Mouse (Mus musculus) limb, embryonic 13.5 days (tissue): Measurements from ENCODE around the gene Olfr536. TPM values are rescaled to one million over a fixed set of nuclear protein-coding genes. Genes with fewer than 3 reads are reported as not detected.
"Not testable (repeated sequence)": the region's sequence is repeated elsewhere in the genome, so short reads cannot be mapped to it uniquely, and the experiment has no call there.

ENCODE experiments used
- ATAC-seq: fragments of 200-750 bp; cut with Nextera tagmentation; 2 replicates; pipeline ENCODE4 v1.8.0; 2017; ENCODE audit warnings: low read depth, moderate number of reproducible peaks, moderate TSS enrichment; ENCODE audit not compliant: low FRiP score
- H3K27ac ChIP-seq: fragments of 300-500 bp; sonication (generic); 2 replicates; pipeline ENCODE4 v1.5.1; 2015; ENCODE audit warnings: inconsistent platforms, mild to moderate bottlenecking, moderate library complexity
- H3K27me3 ChIP-seq: fragments of 300-500 bp; sonication (generic); 2 replicates; pipeline ENCODE4 v1.6.1; 2015; ENCODE audit warnings: mild to moderate bottlenecking, inconsistent platforms
- H3K36me3 ChIP-seq: fragments of 300-500 bp; sonication (generic); 2 replicates; pipeline ENCODE4 v1.6.1; 2015; ENCODE audit warnings: inconsistent platforms, mild to moderate bottlenecking, moderate library complexity
- H3K4me1 ChIP-seq: fragments of 300-500 bp; sonication (generic); 2 replicates; pipeline ENCODE4 v1.6.1; 2015; ENCODE audit warnings: inconsistent platforms
- H3K4me2 ChIP-seq: fragments of 300-500 bp; sonication (generic); replicated peaks from 2 replicates; pipeline ENCODE4 v1.6.1; 2015; ENCODE audit warnings: inconsistent platforms, mild to moderate bottlenecking, moderate library complexity
- H3K4me3 ChIP-seq: fragments of 300-500 bp; sonication (generic); 2 replicates; pipeline ENCODE4 v1.5.1; 2015; ENCODE audit warnings: moderate library complexity, mild to moderate bottlenecking, inconsistent platforms
- H3K9ac ChIP-seq: fragments of 300-500 bp; sonication (generic); 2 replicates; pipeline ENCODE4 v1.6.1; 2015; ENCODE audit warnings: mild to moderate bottlenecking, inconsistent platforms
- H3K9me3 ChIP-seq: fragments of 300-500 bp; sonication (generic); 2 replicates; pipeline ENCODE4 v1.6.1; 2016; ENCODE audit warnings: inconsistent platforms
- WGBS: fragments of 180-500 bp; shearing (Covaris S2); methylation state at CpG from one replicate; pipeline ENCODE4 v1.1.7; 2015; 5-methylcytosine and 5-hydroxymethylcytosine counted together
- polyA plus RNA-seq: library from polyadenylated mRNA; unstranded; fragments of >200 nt; fragmentation: Nextera tagmentation; extraction: Ambion mirVana; gene quantifications from 2 replicates; pipeline ENCODE4 v1.2.1, GENCODE M21; 2015

Olfr536 gene
- polyA plus RNA-seq, result not detected in 2 replicates

- H3K4me1 ChIP-seq, H3K27ac ChIP-seq, ATAC-seq, H3K4me3 ChIP-seq, H3K4me2 ChIP-seq, H3K36me3 ChIP-seq, H3K9ac ChIP-seq, H3K9me3 ChIP-seq, H3K27me3 ChIP-seq: not testable (repeated sequence)
- WGBS, result 85% methylated on average over 1 of the region's 2 CpGs
Measured at GRCm38 (mm10) chr7:140507346-140508021, at the start of gene Olfr536. Gene Olfr536 (minus strand): TSS chr7:140507396.

GRCm38 (mm10) chr7:140539746-140540145, 32.5 kb upstream of the Olfr536 start:
- Histone ChIP-seq H3K4me3 (no peak overlapping the region), H3K4me1 (no peaks in the 10 kb centered on the region), H3K9ac (no peak overlapping the region), H3K27me3 (no peaks in the 10 kb centered on the region), H3K36me3 (no peaks in the 10 kb centered on the region), H3K9me3 (no peaks in the 10 kb centered on the region), H3K4me2 (no peak overlapping the region), H3K27ac (no peak overlapping the region)
- WGBS, result 68% methylated on average over 2 of the region's 2 CpGs
- no peak for ATAC-seq

- Histone ChIP-seq H3K4me2 (no peak overlapping the region), H3K9ac (no peak overlapping the region), H3K36me3 (no peaks in the 10 kb centered on the region), H3K9me3 (no peaks in the 10 kb centered on the region), H3K27me3 (no peaks in the 10 kb centered on the region), H3K4me3 (no peak overlapping the region), H3K27ac (no peak overlapping the region), H3K4me1 (no peaks in the 10 kb centered on the region)
- no peak for ATAC-seq
Measured at GRCm38 (mm10) chr7:140494702-140495101, 12.5 kb downstream of the Olfr536 start.

- Histone ChIP-seq H3K4me3 (no peak overlapping the region), H3K9me3 (no peaks in the 10 kb centered on the region), H3K27me3 (no peaks in the 10 kb centered on the region), H3K27ac (no peak overlapping the region), H3K36me3 (no peaks in the 10 kb centered on the region), H3K4me1 (no peaks in the 10 kb centered on the region), H3K4me2 (no peak overlapping the region), H3K9ac (no peak overlapping the region)
- ATAC-seq, result no peak
- 13% methylated on average over 2 of the region's 2 CpGs for WGBS
Measured at GRCm38 (mm10) chr7:140494231-140494630, 13.0 kb downstream of the Olfr536 start.

GRCm38 (mm10) chr7:140488981-140489380, 18.2 kb downstream of the Olfr536 start:
- H3K9ac ChIP-seq, result no peak overlapping the region
- no peak overlapping the region for H3K27ac ChIP-seq
- H3K9me3 ChIP-seq, result no peaks in the 10 kb centered on the region
- WGBS, result 92% methylated on average over 1 of the region's 1 CpGs
- no peaks in the 10 kb centered on the region for H3K4me1 ChIP-seq
- no peak for ATAC-seq
- H3K4me3 ChIP-seq, result no peak overlapping the region
- no peaks in the 10 kb centered on the region for H3K27me3 ChIP-seq
- H3K4me2 ChIP-seq, result no peak overlapping the region
- no peaks in the 10 kb centered on the region for H3K36me3 ChIP-seq

- WGBS, result 83% methylated on average over 1 of the region's 1 CpGs
- H3K9me3 ChIP-seq, result no peaks in the 10 kb centered on the region
Measured at GRCm38 (mm10) chr7:140483916-140484315, 23.3 kb downstream of the Olfr536 start, which contains the start of gene Olfr535. Gene Olfr535 (plus strand): TSS chr7:140484216.

GRCm38 (mm10) chr7:140478733-140479132, 28.5 kb downstream of the Olfr536 start:
- H3K9ac ChIP-seq, result no peak overlapping the region
- no peak overlapping the region for H3K4me2 ChIP-seq
- 92% methylated on average over 1 of the region's 1 CpGs for WGBS
- H3K27me3 ChIP-seq, result no peaks in the 10 kb centered on the region
- H3K9me3 ChIP-seq, result 0 out of 2 replicates have a peak, but pooled peaks cover 4% of the 10 kb centered on the region
- H3K27ac ChIP-seq, result no peak overlapping the region
- no peak overlapping the region for H3K4me3 ChIP-seq
- no peaks in the 10 kb centered on the region for H3K4me1 ChIP-seq
- ATAC-seq, result no peak
- H3K36me3 ChIP-seq, result no peaks in the 10 kb centered on the region

More at GRCm38 (mm10) chr7:140483916-140484315, 23.3 kb downstream of the Olfr536 start, which contains the start of gene Olfr535:
- Histone ChIP-seq H3K9ac (no peak within 1 kb of the TSS), H3K27ac (no peak within 1 kb of the TSS), H3K4me1 (no peaks in the 10 kb centered on the region), H3K4me3 (no peak within 1 kb of the TSS), H3K27me3 (no peaks in the 10 kb centered on the region), H3K4me2 (no peak within 1 kb of the TSS), H3K36me3 (no peaks in the 10 kb centered on the region)
- no peak for ATAC-seq

GRCm38 (mm10) chr7:140477886-140478285, 29.3 kb downstream of the Olfr536 start:
- H3K36me3 ChIP-seq, result no peaks in the 10 kb centered on the region
- 0 out of 2 replicates have a peak, but pooled peaks cover 4% of the 10 kb centered on the region for H3K9me3 ChIP-seq
- no peaks in the 10 kb centered on the region for H3K4me1 ChIP-seq
- ATAC-seq, result no peak
- H3K27ac ChIP-seq, result no peak overlapping the region
- H3K4me2 ChIP-seq, result no peak overlapping the region
- no peaks in the 10 kb centered on the region for H3K27me3 ChIP-seq
- no peak overlapping the region for H3K4me3 ChIP-seq
- WGBS, result 89% methylated on average over 1 of the region's 1 CpGs
- H3K9ac ChIP-seq, result no peak overlapping the region

GRCm38 (mm10) chr7:140463070-140463469, 44.1 kb downstream of the Olfr536 start, which contains the start of gene Olfr533:
Gene Olfr533 (plus strand): TSS chr7:140463370.
- not testable (repeated sequence) for H3K4me1 ChIP-seq, H3K27me3 ChIP-seq, H3K4me2 ChIP-seq, H3K36me3 ChIP-seq, ATAC-seq, H3K9me3 ChIP-seq, H3K27ac ChIP-seq, H3K9ac ChIP-seq, H3K4me3 ChIP-seq
- WGBS, result 75% methylated on average over 1 of the region's 1 CpGs

Other genes starting within 250 kb of the Olfr536 start
- gene Olfr525, start 186.5 kb downstream of the Olfr536 start, polyA plus RNA-seq, result not detected in 2 replicates
- not detected in 2 replicates for gene Olfr527, start 173.4 kb downstream of the Olfr536 start, polyA plus RNA-seq
- not detected in 2 replicates for gene Olfr60, start 145.7 kb downstream of the Olfr536 start, polyA plus RNA-seq
- not detected in 2 replicates for gene Olfr530, start 131.1 kb downstream of the Olfr536 start, polyA plus RNA-seq
- not detected in 2 replicates for gene Olfr531, start 104.5 kb downstream of the Olfr536 start, polyA plus RNA-seq
- not detected in 2 replicates for gene Olfr532, start 85.8 kb downstream of the Olfr536 start, polyA plus RNA-seq
- gene Olfr533, start 44.0 kb downstream of the Olfr536 start, polyA plus RNA-seq, result not detected in 2 replicates
- gene Olfr535, start 23.2 kb downstream of the Olfr536 start, polyA plus RNA-seq, result not detected in 2 replicates
- gene Olfr538, start 60.5 kb upstream of the Olfr536 start, polyA plus RNA-seq, result not detected in 2 replicates
- 0.03 TPM in 1 of 2 replicates, not detected in the other for gene Olfr46, start 93.9 kb upstream of the Olfr536 start, polyA plus RNA-seq
- gene Olfr61, start 121.6 kb upstream of the Olfr536 start, polyA plus RNA-seq, result not detected in 2 replicates
- gene Olfr53, start 139.1 kb upstream of the Olfr536 start, polyA plus RNA-seq, result not detected in 2 replicates
- 0.03 TPM in 2 replicates for gene Olfr539, start 152.5 kb upstream of the Olfr536 start, polyA plus RNA-seq
- gene Olfr45, start 174.6 kb upstream of the Olfr536 start, polyA plus RNA-seq, result 0.04 and 0.13 TPM in 2 replicates
- not detected in 2 replicates for gene Olfr541, start 189.9 kb upstream of the Olfr536 start, polyA plus RNA-seq